Mouse (Mus musculus): ENCODE results near the gene Gm42791. TPM values are rescaled to one million over a fixed set of nuclear protein-coding genes. Genes with fewer than 3 reads are reported as not detected.

Gm42791 gene
- total and polyA plus RNA-seq, 2 experiments from 2014 or later: 5.7 TPM; not detected in 1

GRCm38 (mm10) chr5:148968958-148969576 is 25.9 kb downstream of the Gm42791 start:
- no peak for DNase-seq
- no peak for TF ChIP-seq CTCF (IDR thresholded peaks at IDR 0.05; ENCODE audit: low read depth)
- Histone ChIP-seq H3K4me2 (ENCODE audit: low read depth) (no peak overlapping the region), H3K9me3 (ENCODE audit: low read length) (no peaks in the 10 kb centered on the region), H3K36me3 (ENCODE audit: insufficient read depth) (no peaks in the 10 kb centered on the region), H3K4me1 (ENCODE audit: insufficient read depth) (peaks cover 29% of the 10 kb centered on the region), H3K4me3 (ENCODE audit: low read depth, low read length) (no peak overlapping the region), H3K9ac (no peak overlapping the region), H3K27ac (ENCODE audit: low read depth, low read length) (no peak overlapping the region), H3K27me3 (ENCODE audit: insufficient read depth, low read length) (no peaks in the 10 kb centered on the region)
- WGBS: 73% methylated on average over 7 of the region's 7 CpGs
- no peak for ATAC-seq

- Histone ChIP-seq H3K4me2 (ENCODE audit: low read depth) (no peak overlapping the region), H3K9ac (no peak overlapping the region), H3K4me3 (ENCODE audit: low read depth, low read length) (no peak overlapping the region), H3K27ac (ENCODE audit: low read depth, low read length) (no peak overlapping the region), H3K4me1 (ENCODE audit: insufficient read depth) (peaks cover 28% of the 10 kb centered on the region), H3K9me3 (ENCODE audit: low read length) (no peaks in the 10 kb centered on the region), H3K27me3 (ENCODE audit: insufficient read depth, low read length) (no peaks in the 10 kb centered on the region), H3K36me3 (ENCODE audit: insufficient read depth) (no peaks in the 10 kb centered on the region)
- TF ChIP-seq CTCF (IDR thresholded peaks at IDR 0.05; ENCODE audit: low read depth): no peak
- ATAC-seq (no peak), DNase-seq (no peak)
- WGBS: 72% methylated on average over 5 of the region's 5 CpGs
Measured at GRCm38 (mm10) chr5:148968179-148968578, 26.8 kb downstream of the Gm42791 start.

DNA sequence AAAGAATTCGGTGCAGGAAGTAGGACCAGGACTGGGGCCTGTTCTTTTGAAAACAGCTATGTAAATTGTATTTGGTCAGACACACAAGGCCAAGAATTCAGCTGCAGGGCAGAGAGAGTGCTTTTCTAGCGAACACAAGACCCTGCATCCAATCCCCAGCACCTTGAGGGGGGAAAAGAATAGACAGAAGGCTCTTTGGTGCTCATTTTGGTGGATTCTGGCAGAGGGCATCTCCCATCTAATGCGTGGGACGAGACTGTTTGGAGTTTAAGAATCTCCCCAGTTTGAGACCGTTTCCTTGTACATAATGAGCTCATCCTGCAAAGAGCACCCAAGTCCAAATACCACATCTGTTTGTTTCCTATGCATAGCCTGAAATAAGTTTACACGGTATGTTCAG is 28.6 kb downstream of the Gm42791 start:
- peaks cover 22% of the 10 kb centered on the region for H3K4me1 ChIP-seq (ENCODE audit: insufficient read depth)
- H3K4me2 ChIP-seq (ENCODE audit: low read depth): peak overlapping the region; percentile 15; the same call in 1 of the 2 replicates
- DNase-seq: no peak
- peak overlapping the region; percentile 87 for H3K27ac ChIP-seq (ENCODE audit: low read depth, low read length)
- H3K4me3 ChIP-seq (ENCODE audit: low read depth, low read length): no peak overlapping the region
- no peaks in the 10 kb centered on the region for H3K36me3 ChIP-seq (ENCODE audit: insufficient read depth)
- ATAC-seq: no peak
- no peak overlapping the region; the same call in 1 of the 2 replicates for H3K9ac ChIP-seq
- H3K27me3 ChIP-seq (ENCODE audit: insufficient read depth, low read length): no peaks in the 10 kb centered on the region
- H3K9me3 ChIP-seq (ENCODE audit: low read length): no peaks in the 10 kb centered on the region
- 46% methylated on average over 6 of the region's 6 CpGs for WGBS
- no peak for TF ChIP-seq CTCF (IDR thresholded peaks at IDR 0.05; ENCODE audit: low read depth)

GRCm38 (mm10) chr5:148965691-148966333 is 29.1 kb downstream of the Gm42791 start:
- peak; percentile 84 for ATAC-seq
- Histone ChIP-seq H3K9ac (peak overlapping the region; percentile 3), H3K27me3 (ENCODE audit: insufficient read depth, low read length) (no peaks in the 10 kb centered on the region), H3K4me1 (ENCODE audit: insufficient read depth) (peaks cover 22% of the 10 kb centered on the region), H3K4me2 (ENCODE audit: low read depth) (peak overlapping the region; percentile 15), H3K36me3 (ENCODE audit: insufficient read depth) (no peaks in the 10 kb centered on the region), H3K4me3 (ENCODE audit: low read depth, low read length) (no peak overlapping the region), H3K9me3 (ENCODE audit: low read length) (no peaks in the 10 kb centered on the region), H3K27ac (ENCODE audit: low read depth, low read length) (peak overlapping the region; percentile 87)
- peak; percentile 77 for DNase-seq
- 17% methylated on average over 13 of the region's 13 CpGs for WGBS
- TF ChIP-seq CTCF (IDR thresholded peaks at IDR 0.05; ENCODE audit: low read depth): no peak

DNA sequence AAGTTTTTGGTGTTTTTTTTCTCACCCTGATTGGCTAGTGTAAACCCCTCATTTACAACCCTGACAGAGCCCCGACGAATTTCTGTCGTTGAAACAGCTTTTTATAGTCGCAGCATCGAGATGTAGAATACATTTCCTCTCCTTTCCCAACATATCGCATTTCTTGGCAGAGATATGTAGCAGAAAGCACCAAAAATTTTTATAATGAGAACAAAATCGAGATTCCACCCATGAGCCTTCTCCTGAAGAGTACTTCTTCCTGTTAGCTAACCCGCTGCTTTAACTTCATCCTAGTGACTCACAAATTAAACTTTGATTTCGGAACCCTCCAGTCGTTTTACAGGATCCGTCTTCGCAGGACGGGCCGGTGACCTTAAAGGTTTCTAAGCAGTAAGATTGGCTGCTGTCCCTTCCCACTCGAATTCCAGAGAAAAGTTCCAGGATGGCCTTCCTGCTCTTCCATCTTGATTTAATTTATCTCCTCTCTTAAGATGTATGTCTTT is 29.8 kb downstream of the Gm42791 start:
- H3K36me3 ChIP-seq (ENCODE audit: insufficient read depth): no peaks in the 10 kb centered on the region
- H3K27ac ChIP-seq (ENCODE audit: low read depth, low read length): peak overlapping the region; percentile 87
- H3K9me3 ChIP-seq (ENCODE audit: low read length): no peaks in the 10 kb centered on the region
- H3K9ac ChIP-seq: no peak overlapping the region
- no peak for TF ChIP-seq CTCF (IDR thresholded peaks at IDR 0.05; ENCODE audit: low read depth)
- no peak overlapping the region for H3K4me3 ChIP-seq (ENCODE audit: low read depth, low read length)
- ATAC-seq: peak; percentile 62
- H3K27me3 ChIP-seq (ENCODE audit: insufficient read depth, low read length): no peaks in the 10 kb centered on the region
- H3K4me1 ChIP-seq (ENCODE audit: insufficient read depth): peaks cover 22% of the 10 kb centered on the region
- WGBS: 59% methylated on average over 15 of the region's 15 CpGs
- peak overlapping the region; percentile 15 for H3K4me2 ChIP-seq (ENCODE audit: low read depth)
- DNase-seq: peak; percentile 68

GRCm38 (mm10) chr5:148964251-148964650 is 30.7 kb downstream of the Gm42791 start:
- Histone ChIP-seq H3K4me1 (ENCODE audit: insufficient read depth) (peaks cover 23% of the 10 kb centered on the region), H3K4me3 (ENCODE audit: low read depth, low read length) (no peak overlapping the region), H3K9ac (no peak overlapping the region), H3K9me3 (ENCODE audit: low read length) (no peaks in the 10 kb centered on the region), H3K36me3 (ENCODE audit: insufficient read depth) (no peaks in the 10 kb centered on the region), H3K4me2 (ENCODE audit: low read depth) (no peak overlapping the region), H3K27ac (ENCODE audit: low read depth, low read length) (peak overlapping the region; percentile 87), H3K27me3 (ENCODE audit: insufficient read depth, low read length) (no peaks in the 10 kb centered on the region)
- WGBS: 79% methylated on average over 1 of the region's 1 CpGs
- DNase-seq (no peak), ATAC-seq (no peak)
- TF ChIP-seq CTCF (IDR thresholded peaks at IDR 0.05; ENCODE audit: low read depth): no peak

GRCm38 (mm10) chr5:148960211-148960610 is 34.7 kb downstream of the Gm42791 start:
- 0 out of 2 replicates have a peak overlapping the region, but pooled peaks have one; percentile 29 for H3K27ac ChIP-seq (ENCODE audit: low read depth, low read length)
- 70% methylated on average over 10 of the region's 10 CpGs for WGBS
- H3K27me3 ChIP-seq (ENCODE audit: insufficient read depth, low read length): no peaks in the 10 kb centered on the region
- H3K36me3 ChIP-seq (ENCODE audit: insufficient read depth): no peaks in the 10 kb centered on the region
- no peak overlapping the region; the same call in 1 of the 2 replicates for H3K4me2 ChIP-seq (ENCODE audit: low read depth)
- H3K9me3 ChIP-seq (ENCODE audit: low read length): no peaks in the 10 kb centered on the region
- ATAC-seq (no peak), DNase-seq (no peak)
- no peak for TF ChIP-seq CTCF (IDR thresholded peaks at IDR 0.05; ENCODE audit: low read depth)
- 0 out of 2 replicates have a peak, but pooled peaks cover 12% of the 10 kb centered on the region for H3K4me1 ChIP-seq (ENCODE audit: insufficient read depth)
- H3K9ac ChIP-seq: no peak overlapping the region
- no peak overlapping the region for H3K4me3 ChIP-seq (ENCODE audit: low read depth, low read length)

Data from forebrain, postnatal 0 days (tissue).